18 mouse cellular contexts compared by ENCODE assay signal in the genomic region with DNA sequence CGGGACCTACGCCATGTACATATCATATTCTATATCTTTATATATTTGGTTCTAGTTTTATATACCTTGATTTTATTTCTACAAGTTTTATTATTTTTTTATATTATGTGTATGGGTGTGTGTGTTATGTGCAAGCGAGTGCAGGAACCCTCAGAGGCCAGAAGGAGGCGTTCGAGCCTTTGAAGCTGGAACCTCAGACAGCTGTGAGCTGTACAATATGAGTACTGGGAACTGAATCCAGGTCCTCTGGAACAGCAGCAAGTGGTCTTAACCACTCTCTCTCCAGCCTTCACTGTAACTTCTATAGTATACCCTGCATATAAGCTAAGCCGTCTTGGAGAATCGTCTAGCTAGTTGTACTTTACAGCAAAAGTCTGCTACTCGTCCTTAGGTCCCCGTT. TPM values are rescaled to one million over a fixed set of nuclear protein-coding genes. Genes with fewer than 3 reads are reported as not detected.
DNase-seq lines count a peak whose midpoint lies in the region; ATAC-seq and TF ChIP-seq lines count a peak whose summit lies in the region.
"Had no signal": no experiment of that assay in that cellular context is flagged by ENCODE, and none has a peak within 500 bp of the region (broad histone marks: within the 10 kb centered on the region; RNA-seq: fewer than 3 reads in every experiment).

No protein-coding gene starts in this region.

- TF ChIP-seq EP300 in heart, adult 2 months (IDR thresholded peaks at IDR 0.05; ENCODE audit: insufficient read depth, low read depth, low read length), result no peak
- no peak for TF ChIP-seq EP300 in lung, postnatal 0 days (IDR thresholded peaks at IDR 0.05)

- 95% methylated on average over 9 of the region's 9 CpGs for WGBS in heart, adult 2 months
- 96% methylated on average over 9 of the region's 9 CpGs for WGBS in heart, embryonic 10.5 days
- WGBS in lung, postnatal 0 days, result 98% methylated on average over 9 of the region's 9 CpGs

- TF ChIP-seq CTCF in heart, adult 2 months (IDR thresholded peaks at IDR 0.05), result peak; percentile 25
- TF ChIP-seq CTCF in lung, postnatal 0 days (IDR thresholded peaks at IDR 0.05), result peak; percentile 18; the same call in 1 of the 2 replicates

- no peak for TF ChIP-seq POLR2A in heart, adult 2 months (IDR thresholded peaks at IDR 0.05; ENCODE audit: insufficient read depth, low read depth, low read length)

- H3K36me3 ChIP-seq in heart, adult 2 months (ENCODE audit: control insufficient read depth, insufficient read depth, low read length), result peaks cover 51% of the 10 kb centered on the region
- H3K36me3 ChIP-seq in heart, embryonic 10.5 days, result peaks cover 14% of the 10 kb centered on the region
- peaks cover 3% of the 10 kb centered on the region; the same call in 1 of the 2 replicates for H3K36me3 ChIP-seq in lung, postnatal 0 days (ENCODE audit: insufficient read depth, low read length)

- H3K4me3 ChIP-seq in heart, adult 2 months, result no peak overlapping the region
- H3K4me3 ChIP-seq in heart, embryonic 10.5 days, result no peak overlapping the region
- H3K4me3 ChIP-seq in lung, postnatal 0 days (ENCODE audit: low read depth, low read length), result no peak overlapping the region
- H3K4me3 ChIP-seq: embryonic facial prominence, embryonic 13.5 days; gastrocnemius, adult 2 months; limb, embryonic 12.5 days; lung, embryonic 15.5 days; midbrain, embryonic 15.5 days had no signal

- H3K79me2 ChIP-seq in heart, adult 2 months (replicated peaks; ENCODE audit: control insufficient read depth, insufficient read depth, low read length), result no peaks in the 10 kb centered on the region

- H3K4me1 ChIP-seq in heart, adult 2 months (ENCODE audit: control insufficient read depth, insufficient read depth, low read length), result peaks cover 20% of the 10 kb centered on the region
- H3K4me1 ChIP-seq in heart, embryonic 10.5 days, result no peaks in the 10 kb centered on the region
- no peaks in the 10 kb centered on the region for H3K4me1 ChIP-seq in lung, postnatal 0 days (ENCODE audit: insufficient read depth, low read depth, low read length)
- H3K4me1 ChIP-seq: embryonic facial prominence, embryonic 13.5 days; limb, embryonic 12.5 days; lung, embryonic 15.5 days; midbrain, embryonic 15.5 days had no signal

- no peak for DNase-seq in heart, adult 2 months
- DNase-seq in heart, embryonic 10.5 days (ENCODE audit: low spot score), result no peak
- no peak for DNase-seq in lung, postnatal 0 days (ENCODE audit: low spot score)
- no peak for DNase-seq in lung, postnatal 14 days
- DNase-seq in WW6 (ENCODE audit: low read depth, low spot score), result peak; percentile 9
- DNase-seq in left cerebral cortex, adult 11 months (ENCODE audit: low spot score), result no peak
- DNase-seq in urinary bladder, postnatal 36 days (ENCODE audit: low spot score in 2 of 2), result no peak
- no peak for DNase-seq in embryo, embryonic 9.5 days (ENCODE audit: extremely low spot score)
- DNase-seq: B cell, adult 2 months; cerebellum, adult 8-10 months; thymus, postnatal 36 days had no signal

- no peaks in the 10 kb centered on the region for H3K27me3 ChIP-seq in heart, adult 2 months (ENCODE audit: control insufficient read depth, insufficient read depth, low read length)
- H3K27me3 ChIP-seq in heart, embryonic 10.5 days (ENCODE audit: insufficient read depth, poor library complexity, severe bottlenecking), result no peaks in the 10 kb centered on the region
- H3K27me3 ChIP-seq in lung, postnatal 0 days (replicated peaks; ENCODE audit: insufficient read depth, low read length), result no peaks in the 10 kb centered on the region
- H3K27me3 ChIP-seq: embryonic facial prominence, embryonic 13.5 days; limb, embryonic 12.5 days; lung, embryonic 15.5 days; midbrain, embryonic 15.5 days had no signal

- no peak overlapping the region for H3K4me2 ChIP-seq in lung, postnatal 0 days (replicated peaks; ENCODE audit: low read depth, low read length)
- H3K4me2 ChIP-seq: embryonic facial prominence, embryonic 13.5 days; heart, embryonic 11.5 days; limb, embryonic 12.5 days; lung, embryonic 15.5 days; midbrain, embryonic 15.5 days had no signal

- ATAC-seq in lung, postnatal 0 days, result no peak
- ATAC-seq: forebrain, embryonic 16.5 days had no signal

- H3K9ac ChIP-seq in heart, adult 2 months (ENCODE audit: low read depth, low read length), result no peak overlapping the region
- H3K9ac ChIP-seq in lung, postnatal 0 days (replicated peaks; ENCODE audit: low read depth), result no peak overlapping the region
- H3K9ac ChIP-seq: embryonic facial prominence, embryonic 13.5 days; limb, embryonic 12.5 days; lung, embryonic 15.5 days; midbrain, embryonic 15.5 days had no signal

- H3K27ac ChIP-seq in heart, adult 2 months, result peak overlapping the region; percentile 42
- no peak overlapping the region for H3K27ac ChIP-seq in heart, embryonic 10.5 days
- no peak overlapping the region for H3K27ac ChIP-seq in lung, postnatal 0 days (ENCODE audit: low read length)
- H3K27ac ChIP-seq: embryonic facial prominence, embryonic 13.5 days; limb, embryonic 12.5 days; lung, embryonic 15.5 days; midbrain, embryonic 15.5 days had no signal

- intact Hi-C loops in heart, adult 2 months (cut with DNase I), result no loop called here

- no peaks in the 10 kb centered on the region for H3K9me3 ChIP-seq in heart, embryonic 10.5 days
- no peaks in the 10 kb centered on the region for H3K9me3 ChIP-seq in lung, postnatal 0 days (ENCODE audit: low read length)
- H3K9me3 ChIP-seq: embryonic facial prominence, embryonic 13.5 days; limb, embryonic 12.5 days; lung, embryonic 15.5 days; midbrain, embryonic 15.5 days had no signal

RNA-seq across cellular contexts. Expression of a gene that starts 31.4 kb away (rescaled TPM):
- total RNA-seq in heart, adult 2 months (2021), result 10 to 100 TPM; 50.1 to 63.6 TPM
- 19.6 and 37.8 TPM in 2 replicates for polyA plus RNA-seq in heart, adult 2 months (2012; rRNA removed)
- 73.4 and 90.5 TPM in 2 replicates for polyA plus RNA-seq in heart, embryonic 10.5 days (2016; fragmentation: Nextera tagmentation; extraction: Ambion mirVana)
- 183 and 213 TPM in 2 replicates for polyA plus RNA-seq in lung, postnatal 0 days (2015; fragmentation: Nextera tagmentation; extraction: Ambion mirVana)
